Mouse (Mus musculus) frontal cortex, postnatal 14 days (tissue): ENCODE measurements around the gene Gsto1.

ENCODE experiments used
- DNase-seq, 2 experiments: peaks; one replicate each; pipeline ENCODE4 v3.0.0; 2022; ENCODE audit warnings: low spot score in 2 of 2

Gene Gsto1

DNA sequence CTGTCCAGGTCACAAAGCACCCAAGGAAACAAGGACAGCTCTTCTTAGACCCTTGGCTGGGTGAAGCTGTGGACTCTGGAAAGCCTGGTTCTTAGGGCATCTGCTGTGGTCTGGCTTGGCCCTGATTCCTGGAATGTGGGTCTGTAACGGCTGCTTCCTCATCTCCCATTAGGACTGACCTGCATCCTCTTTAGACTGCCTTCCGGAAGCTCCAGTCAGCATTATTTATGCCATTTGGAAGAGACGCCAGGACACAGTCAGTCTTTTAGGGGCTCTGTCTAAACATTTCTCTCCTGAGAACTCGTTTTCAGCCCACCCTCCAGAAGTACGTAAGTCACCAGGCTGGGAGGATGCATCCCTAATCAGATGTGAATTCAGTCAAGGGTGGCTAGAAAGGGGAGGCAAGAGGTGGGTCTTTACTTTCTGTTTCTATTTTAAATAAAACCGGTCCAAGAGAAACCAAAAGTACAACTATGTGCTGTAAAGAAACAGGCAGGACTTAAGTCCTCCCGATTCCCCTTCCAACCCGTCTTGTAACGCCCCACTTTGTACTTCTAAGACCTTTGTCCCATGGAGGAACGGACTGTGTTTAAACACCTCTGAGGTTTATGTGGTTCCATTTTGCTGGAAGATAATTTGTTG, 35.8 kb downstream of the Gsto1 start:
- no peak for DNase-seq

DNA sequence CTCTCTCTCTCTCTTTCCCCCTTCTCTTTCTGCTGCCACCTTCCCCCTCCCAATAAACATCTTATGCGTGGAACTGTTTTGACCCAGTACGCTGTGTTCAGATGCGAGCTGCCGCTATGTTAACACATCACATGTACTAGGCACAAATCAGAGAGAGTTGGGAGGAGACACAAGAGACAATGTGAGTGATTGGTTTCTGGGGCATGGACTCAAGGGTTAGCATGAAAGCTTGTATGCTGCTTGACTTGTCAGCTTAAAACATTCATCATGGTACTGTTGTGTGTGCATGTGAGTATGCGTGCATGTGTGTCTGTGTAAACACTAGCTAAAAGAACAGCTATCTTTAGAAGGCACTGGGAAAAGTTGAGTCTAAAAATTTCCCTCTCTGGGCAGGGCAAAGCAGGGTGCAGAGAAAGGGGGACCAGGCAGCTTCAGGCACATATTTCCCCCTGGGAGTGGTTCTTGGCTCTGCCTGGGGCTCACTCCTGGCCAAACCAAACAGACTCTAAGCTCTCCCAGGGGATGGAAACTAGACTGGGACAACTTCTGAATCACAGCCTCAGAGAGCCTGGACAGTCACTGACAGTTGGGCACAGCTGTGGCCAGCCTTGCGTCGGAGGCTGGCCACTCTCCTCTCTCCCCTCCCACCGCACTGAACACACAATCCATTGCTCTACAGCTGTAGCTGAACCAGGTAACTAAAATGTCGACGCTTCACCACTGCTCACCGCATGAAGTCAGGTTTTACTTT, 37.0 kb downstream of the Gsto1 start:
- DNase-seq: no peak

DNA sequence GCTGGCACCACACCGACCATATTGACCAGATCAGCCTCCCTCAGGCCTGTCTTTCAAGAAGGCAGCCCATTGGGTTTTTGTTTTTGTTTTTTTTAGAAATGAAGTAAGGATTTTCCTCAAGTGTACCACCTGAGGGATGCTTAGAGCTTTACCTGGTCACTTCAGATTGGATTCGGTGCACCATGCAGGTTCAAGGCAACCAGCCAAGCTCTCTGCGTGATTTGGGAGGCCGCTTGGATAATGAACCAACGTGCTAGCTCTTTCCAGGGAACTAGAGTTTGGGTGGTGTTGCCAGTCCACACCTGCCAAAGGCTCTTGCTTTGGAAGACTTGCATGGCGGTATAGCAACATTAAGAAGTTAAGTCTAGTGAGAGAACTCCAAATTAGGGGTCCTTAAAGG, 38.3 kb downstream of the Gsto1 start:
- DNase-seq: no peak

DNA sequence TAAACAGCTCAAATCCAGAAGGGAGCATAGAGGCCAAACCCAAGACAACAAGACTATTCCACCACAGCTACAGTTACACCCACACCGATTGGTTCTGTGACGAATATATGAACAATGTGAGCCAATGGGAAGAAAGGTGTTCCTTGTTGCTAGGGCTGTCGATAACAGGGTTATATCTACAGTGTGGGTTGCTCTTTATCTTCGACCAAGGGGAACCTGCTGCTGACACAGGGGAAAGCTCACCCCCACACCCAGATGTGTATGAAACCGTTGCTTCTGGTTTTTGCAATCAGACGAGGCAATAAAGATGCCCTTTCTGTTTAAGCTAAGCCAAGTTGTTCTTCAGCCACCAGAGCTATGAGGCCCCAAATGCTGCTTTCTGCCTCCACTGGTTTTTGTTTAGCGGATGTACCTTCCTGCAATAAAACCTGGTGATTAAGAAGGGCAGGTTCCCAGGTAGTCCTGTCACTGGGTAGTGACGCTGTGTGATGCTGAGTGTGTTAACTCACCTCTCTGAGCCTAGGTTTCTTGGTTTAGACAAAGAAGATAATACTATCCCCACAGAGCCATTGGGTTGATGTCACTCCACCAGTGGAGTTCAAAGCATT, 43.8 kb downstream of the Gsto1 start:
- DNase-seq: no peak

DNA sequence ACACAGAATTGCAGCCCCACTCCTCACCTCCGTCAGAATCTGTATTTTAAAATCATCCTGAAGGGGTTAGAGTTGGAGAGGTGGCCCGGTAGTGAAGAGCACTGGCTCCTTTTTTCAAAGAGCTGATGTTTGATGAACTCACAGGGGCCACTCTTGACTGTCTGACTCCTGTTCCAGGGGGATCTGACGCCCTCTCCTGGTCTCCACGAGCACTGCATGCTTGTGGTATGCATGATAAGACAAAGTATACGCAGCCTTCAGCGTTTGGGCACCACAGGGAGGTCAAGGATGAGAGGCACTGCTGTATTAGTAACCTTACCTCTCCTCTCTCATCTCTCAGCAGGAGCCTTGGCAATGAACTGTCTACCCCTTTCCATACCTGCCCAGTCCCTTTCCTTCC, 45.2 kb downstream of the Gsto1 start:
- no peak for DNase-seq

DNA sequence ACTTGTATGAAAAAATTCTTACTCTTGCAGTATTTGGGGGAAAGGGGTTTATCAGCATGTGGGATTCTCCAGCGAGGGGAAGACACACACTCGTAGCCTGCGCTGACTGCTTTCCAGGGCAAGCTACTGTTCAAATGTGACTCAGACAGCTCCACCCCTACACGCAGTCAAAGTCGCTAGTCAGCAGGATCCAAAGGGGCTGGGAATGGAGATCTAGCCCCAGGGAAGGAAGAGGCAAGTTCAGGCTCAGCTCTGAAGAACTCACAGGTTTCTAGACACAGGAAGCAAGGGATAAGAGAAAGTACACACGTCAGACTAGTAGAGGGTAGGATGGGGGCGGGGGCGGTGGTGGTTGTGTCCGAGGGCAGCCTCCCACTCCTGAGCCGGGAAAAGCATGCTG, 45.8 kb downstream of the Gsto1 start:
- DNase-seq: no peak

DNA sequence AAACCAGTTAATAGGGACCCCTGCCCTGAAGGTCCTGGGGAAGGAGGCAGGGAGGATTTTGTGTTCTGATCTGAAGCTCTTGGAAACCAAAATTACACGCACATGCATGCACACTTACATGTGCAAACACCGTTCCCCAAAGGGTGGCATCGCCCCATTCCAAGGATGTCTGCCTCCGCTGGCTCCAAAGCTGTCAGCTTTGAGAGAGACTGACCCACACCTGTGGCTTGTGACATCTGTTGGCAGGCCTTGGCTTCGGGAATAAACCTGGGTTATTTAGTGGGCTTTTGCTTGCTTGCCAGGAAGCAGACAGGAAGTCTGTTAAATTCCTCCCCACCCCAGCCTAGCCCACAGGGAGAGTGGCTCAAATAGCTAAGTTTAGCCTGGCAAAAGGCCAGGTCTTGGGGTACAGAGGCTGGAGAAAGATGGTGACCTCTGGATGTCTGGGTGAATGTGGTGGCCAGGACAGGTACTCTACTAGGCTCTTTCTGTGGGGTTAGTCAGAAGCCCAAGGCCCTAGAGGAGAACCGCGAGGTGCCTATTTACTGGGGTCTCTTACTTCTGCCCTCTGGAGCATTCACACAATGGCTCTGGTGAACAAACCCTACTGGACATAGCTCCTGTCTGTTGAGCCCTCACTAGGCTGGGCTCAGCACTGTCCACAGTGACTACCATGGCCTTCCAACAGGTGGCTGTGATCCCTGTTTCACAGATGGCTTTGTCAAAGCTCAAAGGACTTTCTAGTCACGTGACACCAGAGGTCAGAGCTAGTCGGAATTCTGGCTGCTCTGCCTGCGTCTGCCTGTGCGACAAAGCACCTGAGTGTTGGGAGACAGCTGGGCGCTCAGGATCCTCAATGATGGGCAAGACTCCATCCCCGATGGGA, 47.8 kb downstream of the Gsto1 start:
- no peak for DNase-seq

DNA sequence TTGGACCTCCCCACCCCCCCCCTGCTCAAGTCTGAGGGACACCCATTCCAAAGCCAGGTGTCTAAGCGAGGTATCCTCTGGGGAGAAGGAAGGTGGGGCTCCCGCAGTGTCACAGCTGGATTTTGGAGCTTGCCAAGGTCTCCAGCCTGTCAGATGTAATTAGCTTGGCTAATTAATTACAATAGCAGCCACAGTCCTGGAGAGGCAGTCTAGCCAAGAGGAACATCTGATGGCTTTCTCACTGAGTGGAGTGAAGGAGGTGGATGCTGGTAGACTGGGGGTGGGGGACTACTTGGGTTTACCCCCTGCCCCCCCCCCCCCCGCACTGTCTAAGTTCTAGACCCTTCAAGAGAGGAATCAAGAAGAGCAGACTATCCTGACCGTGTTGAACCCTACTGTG, 48.9 kb downstream of the Gsto1 start:
- no peak for DNase-seq

DNA sequence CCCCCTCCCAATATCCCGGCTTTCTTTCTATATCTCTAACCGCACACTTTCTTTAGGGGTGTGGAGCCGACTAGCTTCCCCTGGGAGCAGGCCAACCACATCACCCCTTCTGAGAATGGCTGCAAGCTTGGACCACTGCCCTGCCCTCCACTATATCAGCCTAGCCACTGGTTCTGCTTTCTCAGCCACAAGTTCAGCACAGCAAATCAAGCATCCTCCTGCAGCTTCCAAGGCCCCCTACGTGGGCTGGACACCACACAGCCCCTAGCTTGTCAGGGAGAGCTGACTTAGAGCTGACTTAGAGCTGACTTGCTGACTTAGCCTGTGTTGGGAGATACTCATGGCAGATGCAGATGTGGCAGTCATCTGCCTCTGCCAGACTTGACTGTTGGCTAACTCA, 50.3 kb downstream of the Gsto1 start:
- no peak for DNase-seq

DNA sequence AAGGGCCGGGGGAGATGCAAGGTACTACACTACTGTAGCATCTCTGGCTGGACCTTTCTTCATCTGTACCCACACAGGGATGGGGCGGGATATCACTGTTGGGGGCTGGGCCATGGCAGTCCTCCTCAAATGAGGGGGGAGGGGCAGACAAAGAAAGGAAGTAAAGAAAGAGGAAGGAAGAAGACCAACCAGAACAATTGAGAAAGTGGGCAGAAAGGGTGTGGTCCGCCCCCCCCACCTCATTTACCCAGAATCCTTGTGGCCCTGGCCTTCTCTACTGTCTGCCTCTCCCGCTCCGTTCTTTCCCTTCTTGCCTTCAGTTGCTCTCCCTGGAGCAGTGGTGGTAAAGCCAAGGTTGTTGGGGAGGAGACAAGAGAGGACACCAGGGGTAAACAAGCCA, 50.8 kb downstream of the Gsto1 start:
- DNase-seq: no peak

DNA sequence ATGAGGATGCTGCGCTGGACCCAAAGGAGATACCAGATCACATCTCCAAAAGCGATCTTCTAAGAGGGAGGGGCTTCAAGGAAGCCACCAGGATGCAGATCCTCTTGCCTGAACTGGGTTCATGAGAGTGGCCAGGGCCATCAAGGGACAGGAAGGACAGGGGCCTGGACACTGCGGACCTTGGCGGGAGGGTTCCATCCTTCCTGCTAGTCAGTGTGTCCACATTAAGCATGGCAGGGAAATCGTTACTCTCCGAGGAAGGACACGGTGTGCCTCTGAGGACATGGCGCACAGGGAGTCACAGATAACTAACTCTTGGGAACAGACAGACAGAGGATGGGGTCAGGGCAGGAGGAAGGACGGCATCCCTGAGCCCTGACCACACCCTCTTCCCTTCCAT, 52.8 kb downstream of the Gsto1 start:
- DNase-seq: no peak

DNA sequence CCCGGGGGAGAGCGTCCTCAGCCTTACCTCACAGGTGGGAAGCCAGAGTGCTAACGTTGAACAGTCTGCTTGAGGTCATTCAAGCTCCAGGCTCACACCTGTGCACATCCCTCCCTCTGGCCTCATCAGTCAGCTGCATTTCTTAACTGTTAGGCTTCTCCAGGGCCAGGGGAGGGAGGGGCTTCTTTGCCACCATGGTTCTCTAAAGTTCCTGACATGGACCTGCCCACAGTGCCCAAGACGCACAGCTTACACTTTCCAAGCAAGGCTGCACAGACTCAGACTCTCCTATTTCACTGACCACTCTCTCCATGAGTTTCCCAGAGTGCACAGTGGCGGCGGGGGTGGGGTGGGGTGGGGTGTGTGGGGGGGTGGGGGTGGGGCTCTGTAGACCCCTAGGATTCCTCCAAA, 54.2 kb downstream of the Gsto1 start:
- no peak for DNase-seq

DNA sequence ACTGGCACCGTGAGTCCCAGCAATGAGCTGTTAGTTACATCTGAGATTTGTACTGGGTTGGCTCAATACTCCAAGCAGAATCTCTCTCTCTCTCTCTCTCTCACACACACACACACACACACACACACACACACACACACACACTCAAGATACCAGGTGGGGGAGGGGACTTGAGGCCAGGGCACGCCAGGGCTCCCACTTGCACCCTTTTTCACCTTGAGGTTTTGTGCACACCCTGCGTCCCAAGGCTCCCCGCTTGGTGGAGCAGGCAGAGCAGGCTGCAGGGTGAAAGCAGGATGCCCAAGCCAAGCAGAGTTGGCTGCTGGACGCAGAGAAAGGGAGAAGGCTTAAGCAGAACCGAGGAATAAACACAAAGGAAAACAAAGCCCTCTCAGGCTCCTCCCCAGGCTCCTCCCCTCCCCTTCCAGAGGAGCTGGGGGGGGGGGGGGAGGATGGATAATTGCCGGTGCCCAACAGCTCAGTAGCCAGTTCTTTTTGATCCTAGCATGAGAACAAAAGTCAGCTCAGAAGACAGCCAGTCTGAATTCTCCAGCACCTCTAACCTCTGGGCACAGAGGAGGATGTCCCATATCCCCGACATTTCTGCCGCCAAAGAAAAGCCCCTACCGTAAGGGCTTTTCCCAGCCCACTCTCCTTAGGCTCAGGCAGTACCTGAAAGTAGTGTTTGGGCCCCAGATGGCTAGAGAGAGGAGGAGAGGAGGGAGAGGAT, 54.8 kb downstream of the Gsto1 start:
- no peak for DNase-seq

DNA sequence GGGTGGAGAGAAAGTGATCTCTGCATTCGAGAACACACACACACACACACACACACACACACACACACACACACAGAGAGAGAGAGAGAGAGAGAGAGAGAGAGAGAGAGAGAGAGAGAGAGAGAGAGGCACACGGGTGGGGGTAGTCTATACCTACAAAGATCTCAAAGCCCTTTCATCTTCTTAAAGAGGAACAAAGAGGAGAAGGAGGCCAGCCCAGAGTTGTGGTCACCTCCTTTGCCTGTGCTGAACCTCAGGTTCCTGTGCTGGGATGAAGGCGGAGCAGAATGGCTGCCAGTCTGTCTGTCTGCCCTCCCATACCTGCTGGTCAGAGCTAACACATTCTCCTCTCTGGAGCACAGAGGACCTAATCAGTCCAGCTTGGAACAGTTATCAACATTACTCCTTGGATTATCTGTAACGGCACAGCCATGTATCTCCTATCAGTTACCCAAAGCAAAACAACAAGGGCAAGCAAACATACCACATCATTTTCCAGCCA, 55.4 kb downstream of the Gsto1 start:
- DNase-seq: no peak

DNA sequence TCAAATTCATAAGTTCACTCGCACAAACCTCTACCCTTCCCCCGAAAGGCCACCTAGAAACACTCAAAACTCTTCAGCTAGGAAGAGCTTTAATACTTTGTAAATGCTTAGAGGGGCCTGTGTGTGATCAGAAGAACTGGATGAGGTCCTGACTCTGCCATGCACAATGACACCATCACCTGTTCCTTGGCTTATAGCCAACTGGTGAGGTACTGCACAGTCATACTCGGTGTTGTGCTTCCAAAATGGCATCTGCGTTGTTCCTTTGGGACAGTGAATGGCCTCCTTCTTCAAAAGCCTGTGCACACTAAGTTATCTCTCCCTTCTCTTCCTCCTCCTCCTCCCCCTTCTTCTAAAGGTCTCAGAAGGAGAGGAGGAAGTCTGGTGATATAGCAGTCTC, 56.0 kb downstream of the Gsto1 start:
- DNase-seq: no peak

DNA sequence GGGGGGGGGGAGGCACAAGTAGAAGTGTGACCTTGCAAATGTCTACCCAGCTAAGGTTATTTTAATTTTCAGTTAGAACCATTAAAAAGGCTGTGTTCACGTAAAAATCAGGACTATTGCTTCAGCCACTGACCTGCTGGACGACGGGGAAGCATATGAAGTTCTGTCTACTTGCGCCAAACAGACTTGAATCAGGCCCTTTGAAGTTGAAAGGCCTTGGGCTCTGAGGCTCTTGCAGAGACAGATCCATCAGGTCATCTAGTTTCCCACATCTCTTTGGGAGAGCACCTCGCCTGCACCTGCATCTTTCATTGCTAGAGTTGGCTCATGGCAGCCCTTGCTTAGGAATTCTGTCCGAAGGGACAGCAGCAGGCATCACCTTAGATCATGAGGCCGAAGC, 58.6 kb downstream of the Gsto1 start:
- no peak for DNase-seq

DNA sequence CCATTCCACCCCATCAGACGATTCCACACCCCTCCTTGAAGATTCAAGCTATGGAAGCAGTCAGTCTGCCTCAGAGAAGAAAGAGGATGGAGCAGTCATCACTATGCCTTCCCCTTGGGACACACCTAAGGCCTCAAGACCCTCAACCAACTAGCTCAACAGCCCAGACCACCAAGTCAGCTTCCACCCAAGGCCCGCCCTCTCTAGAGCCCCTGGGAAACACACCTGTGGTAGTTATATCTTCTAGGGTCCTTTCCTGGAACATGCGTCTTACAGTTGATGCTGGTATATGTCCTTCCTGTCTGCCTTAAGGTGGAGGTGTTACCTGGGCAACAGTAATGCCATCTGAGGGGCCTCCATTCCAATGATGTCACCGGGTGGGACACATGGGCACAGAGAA, 59.4 kb downstream of the Gsto1 start:
- no peak for DNase-seq
